Mouse (Mus musculus): ENCODE measurements at regions not wholly inside any gene's neighbourhood (a gene's known extent, or its start where the extent isn't known, plus 50 kb on each side); places are given as distances from the start of the nearest gene placed in this dataset.

DNA sequence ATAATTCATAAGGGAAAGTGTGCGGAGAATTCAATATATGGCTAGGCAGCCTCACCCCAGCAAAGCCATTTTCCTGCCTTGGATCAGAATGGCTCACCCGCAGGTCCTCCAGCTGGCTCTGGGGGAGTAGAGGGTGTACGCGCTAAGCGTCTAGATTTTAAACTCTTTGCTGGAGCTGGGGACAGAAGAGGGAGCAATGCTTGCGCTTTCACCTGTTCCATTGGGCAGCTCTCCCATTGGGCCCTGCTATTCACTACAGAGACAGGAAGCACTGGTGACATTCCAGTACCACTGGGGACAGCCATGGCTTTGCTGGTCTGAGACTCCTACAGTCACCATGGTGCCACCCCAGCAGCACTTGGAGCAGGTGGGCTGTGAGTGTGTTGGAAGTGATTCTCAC, 130.9 kb downstream of the Chst1 start:
- TF ChIP-seq ZNF384 (IDR thresholded peaks at IDR 0.05; ENCODE audit: low read depth, low read length) (no peak), BHLHE40 (IDR thresholded peaks at IDR 0.05; ENCODE audit: borderline replicate concordance, low read depth, low read length) (no peak), POLR2A (IDR thresholded peaks at IDR 0.05; ENCODE audit: control insufficient read depth in 1 of 2, insufficient read depth in 1 of 2, low read depth in 1 of 2, low read length in 2 of 2, poor library complexity in 1 of 2) (no peak)
